8 mouse cellular contexts compared by ENCODE assay signal in genomic region chr7:29318115-29318911, GRCm38 (mm10). TPM values are rescaled to one million over a fixed set of nuclear protein-coding genes. Genes with fewer than 3 reads are reported as not detected.
DNase-seq lines count a peak whose midpoint lies in the region; ATAC-seq and TF ChIP-seq lines count a peak whose summit lies in the region.

No protein-coding gene starts in this region.

- H3K4me1 ChIP-seq in heart, adult 2 months (ENCODE audit: control insufficient read depth, insufficient read depth, low read length): no peaks in the 10 kb centered on the region
- H3K4me1 ChIP-seq in limb, embryonic 15.5 days: peaks cover 79% of the 10 kb centered on the region
- peaks cover 51% of the 10 kb centered on the region for H3K4me1 ChIP-seq in midbrain, postnatal 0 days (ENCODE audit: insufficient read depth, low read length)

- ATAC-seq in granulocyte monocyte progenitor cell, adult 5-6 weeks (replicated peaks; ENCODE audit: poor library complexity, severe bottlenecking): peak; percentile 12; the same call in 1 of the 2 replicates
- ATAC-seq in limb, embryonic 15.5 days (ENCODE audit: insufficient number of reproducible peaks, low FRiP score, low TSS enrichment, low read depth): peak; percentile 21
- ATAC-seq in midbrain, postnatal 0 days (ENCODE audit: low FRiP score): no peak

- H3K9me3 ChIP-seq in limb, embryonic 15.5 days: no peaks in the 10 kb centered on the region
- H3K9me3 ChIP-seq in midbrain, postnatal 0 days (ENCODE audit: low read length): no peaks in the 10 kb centered on the region

- TF ChIP-seq EP300 in heart, adult 2 months (IDR thresholded peaks at IDR 0.05; ENCODE audit: insufficient read depth, low read depth, low read length): no peak

- H3K27ac ChIP-seq in heart, adult 2 months: no peak overlapping the region
- H3K27ac ChIP-seq in limb, embryonic 15.5 days: peak overlapping the region; percentile 93
- peak overlapping the region; percentile 96 for H3K27ac ChIP-seq in midbrain, postnatal 0 days (ENCODE audit: low read depth, low read length)

- H3K79me2 ChIP-seq in heart, adult 2 months (replicated peaks; ENCODE audit: control insufficient read depth, insufficient read depth, low read length): no peaks in the 10 kb centered on the region

- peak overlapping the region; percentile 48 for H3K4me2 ChIP-seq in limb, embryonic 15.5 days
- H3K4me2 ChIP-seq in midbrain, postnatal 0 days (ENCODE audit: low read depth, low read length, poor library complexity, severe bottlenecking): peak overlapping the region; percentile 28; the same call in 1 of the 2 replicates

- intact Hi-C loops in heart, adult 2 months (cut with DNase I): no loop called here

- H3K27me3 ChIP-seq in heart, adult 2 months (ENCODE audit: control insufficient read depth, insufficient read depth, low read length): no peaks in the 10 kb centered on the region; the same call in 1 of the 2 replicates
- H3K27me3 ChIP-seq in limb, embryonic 15.5 days: no peaks in the 10 kb centered on the region
- no peaks in the 10 kb centered on the region for H3K27me3 ChIP-seq in midbrain, postnatal 0 days (ENCODE audit: insufficient read depth, low read length)

- TF ChIP-seq POLR2A in heart, adult 2 months (IDR thresholded peaks at IDR 0.05; ENCODE audit: insufficient read depth, low read depth, low read length): no peak
- no peak for TF ChIP-seq POLR2A in brain, embryonic 14.5 days (IDR thresholded peaks at IDR 0.05; ENCODE audit: borderline replicate concordance, extremely low read depth, insufficient read depth, insufficient read length, poor library complexity, severe bottlenecking)

- peak; percentile 97 for DNase-seq in heart, adult 11 months
- DNase-seq in heart, adult 2 months: no peak
- DNase-seq in brain, embryonic 14.5 days (ENCODE audit: low read depth): peak; percentile 80
- DNase-seq in midbrain, postnatal 0 days (ENCODE audit: low spot score): no peak
- peak; percentile 43 to 67 for DNase-seq in thymus, postnatal 10 days (ENCODE audit: low spot score in 2 of 2)
- DNase-seq in adrenal gland, adult 18-20 months (ENCODE audit: low spot score in 2 of 2): no peak

- WGBS in heart, adult 2 months: 8% methylated on average over 18 of the region's 18 CpGs
- WGBS in limb, embryonic 15.5 days: 5% methylated on average over 18 of the region's 18 CpGs
- 4% methylated on average over 18 of the region's 18 CpGs for WGBS in midbrain, postnatal 0 days

- H3K36me3 ChIP-seq in heart, adult 2 months (ENCODE audit: control insufficient read depth, insufficient read depth, low read length): no peaks in the 10 kb centered on the region
- H3K36me3 ChIP-seq in limb, embryonic 15.5 days: peaks cover 7% of the 10 kb centered on the region
- peaks cover 18% of the 10 kb centered on the region for H3K36me3 ChIP-seq in midbrain, postnatal 0 days (ENCODE audit: insufficient read depth, low read length)

- H3K4me3 ChIP-seq in heart, adult 2 months: no peak overlapping the region
- peak overlapping the region; percentile 33 for H3K4me3 ChIP-seq in limb, embryonic 15.5 days
- H3K4me3 ChIP-seq in midbrain, postnatal 0 days (ENCODE audit: low read depth, low read length): no peak overlapping the region

- H3K9ac ChIP-seq in heart, adult 2 months (ENCODE audit: low read depth, low read length): no peak overlapping the region
- no peak overlapping the region for H3K9ac ChIP-seq in limb, embryonic 15.5 days
- peak overlapping the region; percentile 9; the same call in 1 of the 2 replicates for H3K9ac ChIP-seq in midbrain, postnatal 0 days (replicated peaks; ENCODE audit: low read length, poor library complexity, severe bottlenecking)

- no peak for TF ChIP-seq CTCF in heart, adult 2 months (IDR thresholded peaks at IDR 0.05)
- no peak for TF ChIP-seq CTCF in brain, embryonic 14.5 days (IDR thresholded peaks at IDR 0.05; ENCODE audit: borderline replicate concordance, extremely low read depth, insufficient read depth, insufficient read length)
- TF ChIP-seq CTCF in midbrain, postnatal 0 days (IDR thresholded peaks at IDR 0.05): no peak

RNA-seq across cellular contexts. Expression of gene Dpf1, which starts 14.6 kb away (rescaled TPM):
- under 1 TPM in 1 of 2 experiments, not detected in 1; 0.27 TPM for total RNA-seq in heart, adult 2 months (2021)
- polyA plus RNA-seq in heart, adult 2 months (2012; rRNA removed): 0.21 and 0.38 TPM in 2 replicates
- polyA plus RNA-seq in brain, embryonic 14.5 days (2012; rRNA removed): 111 and 157 TPM in 2 replicates
- total RNA-seq in granulocyte monocyte progenitor cell, adult 5-6 weeks (2014; fragmentation: Nextera tagmentation): not detected in 2 replicates
- 0.22 TPM in 1 of 2 replicates, not detected in the other for total RNA-seq in granulocyte monocyte progenitor cell, adult 5-6 weeks (2017)
- 13.1 and 15.9 TPM in 2 replicates for polyA plus RNA-seq in limb, embryonic 15.5 days (2015; fragmentation: Nextera tagmentation; extraction: Ambion mirVana)
- total RNA-seq in midbrain, postnatal 0 days (2014; rRNA removed): 192 and 197 TPM in 2 replicates
- polyA plus RNA-seq in midbrain, postnatal 0 days (2015; fragmentation: Nextera tagmentation; extraction: Ambion mirVana): 160 and 162 TPM in 2 replicates
- 1 to 10 TPM; 1.8 to 4.5 TPM for total RNA-seq in adrenal gland, adult 18-20 months (2021)

RNA-seq across cellular contexts. Expression of gene Ppp1r14a, which starts 29.2 kb away (rescaled TPM):
- 10 to 100 TPM in 1 of 2 experiments, 1 to 10 TPM in 1; 8.7 to 10.3 TPM for total RNA-seq in heart, adult 2 months (2021)
- 16.3 and 18.4 TPM in 2 replicates for polyA plus RNA-seq in heart, adult 2 months (2012; rRNA removed)
- polyA plus RNA-seq in brain, embryonic 14.5 days (2012; rRNA removed): 5.0 and 8.7 TPM in 2 replicates
- total RNA-seq in granulocyte monocyte progenitor cell, adult 5-6 weeks (2014; fragmentation: Nextera tagmentation): not detected in 2 replicates
- total RNA-seq in granulocyte monocyte progenitor cell, adult 5-6 weeks (2017): not detected in 2 replicates
- polyA plus RNA-seq in limb, embryonic 15.5 days (2015; fragmentation: Nextera tagmentation; extraction: Ambion mirVana): 15.5 and 16.9 TPM in 2 replicates
- total RNA-seq in midbrain, postnatal 0 days (2014; rRNA removed): 1.3 TPM in 2 replicates
- polyA plus RNA-seq in midbrain, postnatal 0 days (2015; fragmentation: Nextera tagmentation; extraction: Ambion mirVana): 1.4 and 1.7 TPM in 2 replicates
- 1 to 10 TPM; 4.8 TPM for total RNA-seq in adrenal gland, adult 18-20 months (2021)

RNA-seq across cellular contexts. Expression of gene Spint2, which starts 36.6 kb away (rescaled TPM):
- 10 to 100 TPM; 39.4 to 46.4 TPM for total RNA-seq in heart, adult 2 months (2021)
- 40.5 and 45.7 TPM in 2 replicates for polyA plus RNA-seq in heart, adult 2 months (2012; rRNA removed)
- polyA plus RNA-seq in brain, embryonic 14.5 days (2012; rRNA removed): 43.0 and 43.8 TPM in 2 replicates
- total RNA-seq in granulocyte monocyte progenitor cell, adult 5-6 weeks (2014; fragmentation: Nextera tagmentation): 45.1 and 55.0 TPM in 2 replicates
- 24.4 and 29.9 TPM in 2 replicates for total RNA-seq in granulocyte monocyte progenitor cell, adult 5-6 weeks (2017)
- 187 and 194 TPM in 2 replicates for polyA plus RNA-seq in limb, embryonic 15.5 days (2015; fragmentation: Nextera tagmentation; extraction: Ambion mirVana)
- total RNA-seq in midbrain, postnatal 0 days (2014; rRNA removed): 46.6 and 47.7 TPM in 2 replicates
- 148 and 153 TPM in 2 replicates for polyA plus RNA-seq in midbrain, postnatal 0 days (2015; fragmentation: Nextera tagmentation; extraction: Ambion mirVana)
- total RNA-seq in adrenal gland, adult 18-20 months (2021): 10 to 100 TPM; 48.4 to 83.8 TPM

Comparison
In these comparisons a context has a peak if more than half of its experiments do, and no peak if none do; other contexts are left out.
1. DNase-seq: peak in heart, adult 11 months (single experiment), brain, embryonic 14.5 days (single experiment) and thymus, postnatal 10 days (2 of 2); none in heart, adult 2 months (0 of 2), midbrain, postnatal 0 days (single experiment) and adrenal gland, adult 18-20 months (0 of 2).
2. RNA of gene Dpf1, which starts 14.6 kb away (total RNA-seq): 192 to 197 TPM in midbrain, postnatal 0 days; 1.8 to 4.5 TPM in adrenal gland, adult 18-20 months, 0.27 TPM in heart, adult 2 months and 0.22 TPM in granulocyte monocyte progenitor cell, adult 5-6 weeks; every median in the first group is over 10 times any median in the second.